Mouse (Mus musculus) lung, postnatal 0 days (tissue): ENCODE data around the gene March5. TPM values are rescaled to one million over a fixed set of nuclear protein-coding genes. Genes with fewer than 3 reads are reported as not detected.

Experiments used
- ATAC-seq: fragments of 200-750 bp; cut with Nextera tagmentation; 2 replicates; pipeline ENCODE4 v1.8.0; 2017; ENCODE audit warnings: moderate library complexity
- DNase-seq: peaks from one replicate; pipeline ENCODE4 v3.0.0-alpha.2; 2016; ENCODE audit warnings: low spot score
- H3K27ac ChIP-seq: fragments of 300-500 bp; sonication (generic); 2 replicates; pipeline ENCODE4 v1.5.1; 2014; ENCODE audit warnings: antibody characterized with exemption, mild to moderate bottlenecking, low read length, mixed read lengths
- H3K27me3 ChIP-seq: fragments of 300-500 bp; sonication (generic); replicated peaks from 2 replicates; pipeline ENCODE4 v1.6.1; 2014; ENCODE audit warnings: low read length, mixed read lengths; ENCODE audit not compliant: insufficient read depth
- H3K36me3 ChIP-seq: fragments of 300-500 bp; sonication (generic); 2 replicates; pipeline ENCODE4 v1.6.1; 2014; ENCODE audit warnings: low read length, mixed read lengths; ENCODE audit not compliant: insufficient read depth
- H3K4me1 ChIP-seq: fragments of 300-500 bp; sonication (generic); 2 replicates; pipeline ENCODE4 v1.6.1; 2014; ENCODE audit warnings: antibody characterized with exemption, low read depth, low read length, mixed read lengths; ENCODE audit not compliant: insufficient read depth
- H3K4me2 ChIP-seq: fragments of 300-500 bp; sonication (generic); replicated peaks from 2 replicates; pipeline ENCODE4 v1.6.1; 2014; ENCODE audit warnings: low read depth, mild to moderate bottlenecking, low read length, moderate library complexity, mixed read lengths
- H3K4me3 ChIP-seq: fragments of 300-500 bp; sonication (generic); 2 replicates; pipeline ENCODE4 v1.5.1; 2014; ENCODE audit warnings: low read depth, low read length
- H3K9ac ChIP-seq: fragments of 300-500 bp; sonication (generic); replicated peaks from 2 replicates; pipeline ENCODE4 v1.6.1; 2014; ENCODE audit warnings: low read depth, mild to moderate bottlenecking
- H3K9me3 ChIP-seq: fragments of 300-500 bp; sonication (generic); 2 replicates; pipeline ENCODE4 v1.6.1; 2016; ENCODE audit warnings: low read length, mixed read lengths
- CTCF ChIP-seq: IDR thresholded peaks from 2 replicates; pipeline ENCODE4 v1.5.1; 2016; ENCODE audit warnings: antibody characterized with exemption, mild to moderate bottlenecking
- EP300 ChIP-seq: IDR thresholded peaks from 2 replicates; pipeline ENCODE4 v1.6.1; 2016; ENCODE audit warnings: antibody characterized with exemption, mild to moderate bottlenecking, control low read depth
- WGBS: fragments of 180-500 bp; shearing (Covaris S2); extraction: QIAGEN DNeasy Blood & Tissue Kit; methylation state at CpG from one replicate; pipeline ENCODE4 v1.1.7; 2014; 5-methylcytosine and 5-hydroxymethylcytosine counted together
- polyA plus RNA-seq: library from polyadenylated mRNA; unstranded; fragments of >200 nt; fragmentation: Nextera tagmentation; extraction: Ambion mirVana; gene quantifications from 2 replicates; pipeline ENCODE4 v1.2.1, GENCODE M21; 2015

The March5 gene
- polyA plus RNA-seq, 1 experiment from 2014 or later: 83.1 TPM

DNA sequence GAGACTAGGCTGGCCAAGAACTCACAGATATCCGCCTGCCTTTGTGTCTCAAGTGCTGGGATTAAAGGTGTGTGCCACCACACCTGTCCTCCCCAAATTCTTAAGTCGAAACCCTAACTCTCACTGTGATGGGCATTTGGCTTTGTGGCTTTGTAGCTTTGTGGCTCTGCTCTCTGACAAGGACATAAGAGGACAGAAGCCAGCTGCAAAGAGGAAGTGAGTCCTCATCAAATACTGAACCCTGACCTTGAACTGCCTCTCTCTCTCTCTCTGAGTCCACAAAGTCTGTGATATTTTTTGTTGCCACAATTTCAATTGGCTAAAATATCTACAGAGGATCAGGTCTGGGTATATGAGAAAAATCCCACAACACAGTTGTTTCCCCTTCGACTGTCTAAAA, 40.9 kb downstream of the March5 start:
- no peak overlapping the region for H3K9ac ChIP-seq
- no peaks in the 10 kb centered on the region for H3K27me3 ChIP-seq
- WGBS: 67% methylated on average over 3 of the region's 3 CpGs
- H3K36me3 ChIP-seq: no peaks in the 10 kb centered on the region
- DNase-seq: no peak
- no peaks in the 10 kb centered on the region for H3K9me3 ChIP-seq
- no peak overlapping the region for H3K27ac ChIP-seq
- no peak overlapping the region for H3K4me2 ChIP-seq
- H3K4me1 ChIP-seq: no peaks in the 10 kb centered on the region
- no peak overlapping the region for H3K4me3 ChIP-seq
- TF ChIP-seq CTCF (no peak), EP300 (no peak)
- ATAC-seq: no peak

DNA sequence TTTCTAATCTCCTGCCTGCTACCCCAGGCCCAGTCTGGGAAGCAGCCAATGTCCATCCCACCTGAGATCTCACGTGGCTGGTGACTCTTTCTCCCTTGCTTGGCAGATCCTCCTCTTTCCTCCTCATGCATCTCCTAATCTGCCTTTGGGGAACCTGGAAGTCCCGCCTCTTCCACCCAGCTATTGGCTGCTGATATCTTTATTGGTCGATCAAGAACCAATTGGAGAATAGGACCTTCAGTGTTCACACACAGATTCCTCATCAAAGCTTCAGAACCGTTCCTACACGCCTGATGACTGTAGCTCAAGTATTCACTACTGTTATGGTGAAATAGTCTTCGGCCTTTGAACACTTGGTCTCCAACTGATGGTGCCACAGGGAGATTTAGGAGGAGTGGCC, 44.8 kb downstream of the March5 start:
- Histone ChIP-seq H3K4me3 (no peak overlapping the region), H3K27ac (no peak overlapping the region), H3K9me3 (no peaks in the 10 kb centered on the region), H3K36me3 (no peaks in the 10 kb centered on the region), H3K9ac (no peak overlapping the region), H3K27me3 (no peaks in the 10 kb centered on the region), H3K4me2 (no peak overlapping the region), H3K4me1 (no peaks in the 10 kb centered on the region)
- TF ChIP-seq EP300 (no peak), CTCF (no peak)
- 59% methylated on average over 6 of the region's 6 CpGs for WGBS
- DNase-seq (no peak), ATAC-seq (no peak)

DNA sequence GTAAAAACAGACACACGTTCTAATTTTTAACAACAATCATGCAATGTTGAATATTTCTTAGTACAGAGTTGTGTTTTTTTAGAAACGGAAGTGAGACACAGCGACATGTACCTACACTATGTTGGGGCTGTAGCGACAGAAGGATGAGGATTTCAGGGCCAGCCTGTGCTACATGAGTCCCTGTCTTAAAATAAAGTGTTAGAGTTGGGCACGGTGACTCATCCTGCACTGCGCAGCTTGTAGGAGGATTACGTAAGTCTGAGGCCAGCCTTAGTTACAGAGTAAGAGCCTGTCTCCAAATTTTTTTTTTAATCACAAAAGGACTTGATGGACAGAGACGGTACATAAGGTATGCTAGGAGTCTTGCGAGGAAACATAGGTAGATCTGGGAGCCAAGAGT, 48.0 kb downstream of the March5 start:
- TF ChIP-seq CTCF: no peak
- no peak for TF ChIP-seq EP300
- ATAC-seq (no peak), DNase-seq (no peak)
- Histone ChIP-seq H3K27ac (no peak overlapping the region), H3K4me3 (no peak overlapping the region), H3K4me2 (no peak overlapping the region), H3K4me1 (no peaks in the 10 kb centered on the region), H3K27me3 (no peaks in the 10 kb centered on the region), H3K9ac (no peak overlapping the region), H3K36me3 (no peaks in the 10 kb centered on the region), H3K9me3 (no peaks in the 10 kb centered on the region)
- WGBS: 79% methylated on average over 9 of the region's 9 CpGs

DNA sequence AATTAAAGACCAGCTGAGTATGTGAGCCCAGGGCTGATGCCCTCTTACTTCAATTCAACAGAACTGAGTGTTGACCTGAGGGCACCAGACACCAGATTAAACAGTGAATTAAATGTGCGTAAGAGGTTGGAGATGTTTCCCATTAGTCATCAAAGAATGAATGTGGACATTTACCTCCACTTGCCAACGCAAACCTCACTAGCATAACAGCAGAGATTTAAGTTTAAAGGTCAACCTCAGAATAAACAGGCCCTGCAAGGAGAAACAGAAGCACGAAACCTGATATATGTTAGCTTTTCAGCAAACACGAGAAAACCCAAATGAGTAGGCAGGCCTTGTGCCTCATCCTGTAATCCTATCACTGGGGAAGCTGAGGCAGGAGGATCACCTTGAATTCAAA, 55.0 kb downstream of the March5 start:
- Histone ChIP-seq H3K4me3 (no peak overlapping the region), H3K4me2 (no peak overlapping the region), H3K9me3 (no peaks in the 10 kb centered on the region), H3K4me1 (no peaks in the 10 kb centered on the region), H3K27me3 (no peaks in the 10 kb centered on the region), H3K27ac (no peak overlapping the region), H3K36me3 (no peaks in the 10 kb centered on the region), H3K9ac (no peak overlapping the region)
- DNase-seq (peak; percentile 7), ATAC-seq (no peak)
- TF ChIP-seq CTCF: no peak
- TF ChIP-seq EP300: no peak
- WGBS: 39% methylated on average over 4 of the region's 4 CpGs

DNA sequence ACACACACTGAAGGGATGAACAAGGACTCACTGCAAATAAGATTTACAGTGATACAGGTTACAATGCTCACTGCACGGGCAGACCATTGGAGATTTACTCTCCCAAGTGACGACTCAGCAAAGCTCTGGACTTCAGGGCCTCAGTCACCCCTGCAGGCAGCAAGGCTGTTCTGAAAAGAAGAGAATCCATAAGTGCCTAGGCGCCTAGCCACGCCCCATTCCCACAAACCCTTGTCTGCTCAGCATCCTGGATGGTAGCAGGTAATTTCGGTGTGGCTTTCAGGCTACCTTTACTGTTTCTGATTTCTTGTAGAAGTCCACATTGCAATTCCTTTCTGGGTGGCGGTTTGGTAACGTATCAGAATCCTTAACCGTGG, 56.2 kb downstream of the March5 start:
- ATAC-seq (no peak), DNase-seq (peak; percentile 11)
- WGBS: 56% methylated on average over 8 of the region's 8 CpGs
- TF ChIP-seq CTCF (no peak), EP300 (no peak)
- Histone ChIP-seq H3K27me3 (no peaks in the 10 kb centered on the region), H3K9me3 (no peaks in the 10 kb centered on the region), H3K27ac (no peak overlapping the region), H3K9ac (no peak overlapping the region), H3K4me2 (peak overlapping the region; percentile 43), H3K36me3 (no peaks in the 10 kb centered on the region), H3K4me3 (0 out of 2 replicates have a peak overlapping the region, but pooled peaks have one; percentile 8), H3K4me1 (no peaks in the 10 kb centered on the region)

DNA sequence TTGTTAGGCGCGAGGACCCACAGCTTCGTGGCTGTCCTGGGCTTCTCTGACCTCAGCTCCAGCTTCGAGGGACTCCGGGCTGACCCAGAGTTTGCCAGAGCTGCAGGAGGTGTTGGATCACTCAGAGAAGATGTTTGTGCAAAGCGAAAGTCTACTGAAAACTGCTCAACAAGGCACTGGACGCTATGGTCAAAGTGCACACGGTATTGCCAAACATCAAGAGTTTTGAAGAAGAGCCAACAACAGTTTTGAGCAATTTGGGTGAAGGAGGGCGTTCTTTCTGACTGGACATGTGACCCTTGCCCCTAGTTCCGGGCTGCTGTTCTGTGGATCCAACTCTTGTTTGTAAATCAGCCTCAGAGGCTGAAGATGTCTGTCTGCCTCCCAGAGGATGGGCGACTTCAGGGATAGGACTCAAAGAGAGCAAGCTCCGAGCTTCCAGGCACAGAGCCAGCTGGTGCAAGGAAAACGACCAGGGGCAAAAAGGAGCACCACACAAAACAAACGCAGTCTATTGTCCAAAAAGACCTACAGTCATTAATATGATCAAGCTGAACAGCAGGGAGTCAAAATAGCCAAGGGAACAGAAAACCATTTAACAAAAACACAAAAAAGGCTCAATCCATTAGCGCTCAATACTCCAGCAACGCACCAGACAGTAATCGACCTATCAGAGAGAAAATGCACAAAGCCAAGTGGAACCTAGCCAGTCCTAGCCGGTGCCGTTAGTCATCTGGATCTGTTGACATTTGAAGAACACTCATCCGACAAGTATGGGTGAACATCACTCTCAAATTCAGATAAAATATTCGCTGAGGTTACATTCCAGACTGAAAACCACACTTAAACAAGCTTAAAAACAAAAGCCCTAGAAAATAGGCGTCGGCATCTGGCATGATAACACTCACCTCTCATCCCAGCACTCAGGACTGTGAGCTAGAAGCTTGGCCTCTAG, 56.9 kb downstream of the March5 start:
- Histone ChIP-seq H3K27ac (no peak overlapping the region), H3K9ac (no peak overlapping the region), H3K4me1 (no peaks in the 10 kb centered on the region), H3K9me3 (no peaks in the 10 kb centered on the region), H3K27me3 (no peaks in the 10 kb centered on the region), H3K4me3 (0 out of 2 replicates have a peak overlapping the region, but pooled peaks have one; percentile 8), H3K4me2 (peak overlapping the region; percentile 43), H3K36me3 (no peaks in the 10 kb centered on the region)
- DNase-seq: peak; percentile 56
- TF ChIP-seq EP300 (peak; percentile 50), CTCF (no peak)
- 40% methylated on average over 23 of the region's 23 CpGs for WGBS
- peak; percentile 49 for ATAC-seq
